Mouse (Mus musculus) testis, adult 2 months (tissue): Measurements from ENCODE around the gene Auts2.

Source experiments
- CTCF ChIP-seq: fragments of 200-500 bp; IDR thresholded peaks from 2 replicates; pipeline ENCODE4 v1.5.1; 2012; ENCODE audit warnings: low read depth, mild to moderate bottlenecking, inconsistent platforms, low read length, moderate library complexity; ENCODE audit not compliant: control insufficient read depth, insufficient read depth, insufficient replicate concordance
- POLR2A ChIP-seq: fragments of 200-500 bp; IDR thresholded peaks from 2 replicates; pipeline ENCODE4 v1.6.1; 2012; ENCODE audit warnings: low read depth, mild to moderate bottlenecking, inconsistent platforms, low read length, moderate library complexity; ENCODE audit not compliant: control insufficient read depth

- TF ChIP-seq CTCF (no peak), POLR2A (no peak)
Measured at GRCm38 (mm10) chr5:131547926-131548325, 995.2 kb downstream of the Auts2 start.
